Mouse (Mus musculus): ENCODE measurements around the gene Glra1. TPM values are rescaled to one million over a fixed set of nuclear protein-coding genes. Genes with fewer than 3 reads are reported as not detected.

Glra1 gene
- polyA plus RNA-seq, 1 experiment: not detected

DNA sequence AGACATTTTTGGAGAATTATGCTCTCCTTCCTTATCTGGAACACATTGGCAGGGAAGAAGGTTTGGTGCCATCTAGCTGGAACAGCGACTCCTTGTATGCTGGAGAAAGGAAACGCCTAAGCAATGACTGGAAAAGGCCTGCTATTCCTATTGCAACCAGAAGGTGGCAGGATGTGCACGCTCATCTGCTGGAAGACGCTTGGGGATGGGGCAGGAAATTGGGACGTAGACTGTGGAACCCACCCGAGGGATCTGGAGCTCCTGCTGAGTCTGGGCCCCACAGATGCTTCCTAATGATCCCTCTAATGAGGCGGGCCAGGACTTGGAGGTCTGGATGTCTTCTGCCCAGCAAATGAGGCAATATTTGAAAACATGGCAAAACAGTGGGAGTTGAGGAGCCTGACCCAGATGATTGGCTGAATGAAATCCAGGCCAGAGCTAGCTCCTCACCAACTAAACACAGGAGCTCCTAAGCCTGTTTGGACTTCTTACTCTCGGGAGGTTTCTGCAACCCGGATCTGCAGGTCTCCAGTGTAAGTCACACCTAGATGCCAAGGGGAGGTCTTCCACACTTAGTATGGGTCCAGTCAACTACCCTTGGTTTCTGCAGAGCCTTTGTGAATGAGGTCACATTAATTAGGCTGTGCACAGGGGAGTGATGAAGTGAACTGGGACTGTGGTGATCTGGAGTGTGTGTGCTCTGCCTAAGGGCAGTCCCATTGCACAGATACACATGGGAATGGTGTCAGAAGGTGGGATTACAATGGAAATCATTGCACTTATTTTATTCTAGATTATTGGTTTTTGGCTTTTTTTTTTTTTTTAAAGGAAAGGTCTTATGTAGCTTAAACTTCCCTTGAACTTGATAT is 89.0 kb downstream of the Glra1 start:
- no peaks in the 10 kb centered on the region for H3K36me3 ChIP-seq (replicated peaks; ENCODE audit: low read length)
- H3K27me3 ChIP-seq (replicated peaks): peaks cover 24% of the 10 kb centered on the region
- no peak overlapping the region for H3K4me3 ChIP-seq (replicated peaks)
- no peaks in the 10 kb centered on the region for H3K9me3 ChIP-seq
- TF ChIP-seq GATA1 (IDR thresholded peaks at IDR 0.05; ENCODE audit: borderline replicate concordance, low read length) (no peak), FLI1 (IDR thresholded peaks at IDR 0.05; ENCODE audit: low read length) (no peak)
- H3K4me1 ChIP-seq: peaks cover 15% of the 10 kb centered on the region

DNA sequence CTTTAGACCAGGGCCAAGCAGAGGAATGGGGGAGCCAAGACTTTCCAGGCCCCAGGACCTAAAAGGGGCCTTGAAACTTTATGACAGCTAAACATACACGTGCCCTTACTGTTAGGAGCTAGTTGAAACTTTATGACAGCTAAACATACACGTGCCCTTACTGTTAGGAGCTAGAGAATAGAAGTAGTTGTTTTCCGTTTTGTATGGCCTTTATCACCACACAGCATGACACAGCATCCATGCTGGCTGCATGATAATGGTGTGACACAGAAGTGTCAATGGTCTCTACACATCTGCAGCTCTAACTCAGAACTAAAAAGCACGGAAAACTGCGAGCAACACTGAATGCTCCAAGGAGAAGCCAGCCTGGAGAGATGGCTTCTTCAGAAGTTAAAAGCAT is 90.3 kb downstream of the Glra1 start:
- no peak overlapping the region for H3K4me3 ChIP-seq (replicated peaks)
- no peaks in the 10 kb centered on the region for H3K36me3 ChIP-seq (replicated peaks; ENCODE audit: low read length)
- H3K27me3 ChIP-seq (replicated peaks): peaks cover 20% of the 10 kb centered on the region
- H3K4me1 ChIP-seq: peaks cover 15% of the 10 kb centered on the region
- no peaks in the 10 kb centered on the region for H3K9me3 ChIP-seq
- TF ChIP-seq FLI1 (IDR thresholded peaks at IDR 0.05; ENCODE audit: low read length): no peak
- TF ChIP-seq GATA1 (IDR thresholded peaks at IDR 0.05; ENCODE audit: borderline replicate concordance, low read length): no peak

DNA sequence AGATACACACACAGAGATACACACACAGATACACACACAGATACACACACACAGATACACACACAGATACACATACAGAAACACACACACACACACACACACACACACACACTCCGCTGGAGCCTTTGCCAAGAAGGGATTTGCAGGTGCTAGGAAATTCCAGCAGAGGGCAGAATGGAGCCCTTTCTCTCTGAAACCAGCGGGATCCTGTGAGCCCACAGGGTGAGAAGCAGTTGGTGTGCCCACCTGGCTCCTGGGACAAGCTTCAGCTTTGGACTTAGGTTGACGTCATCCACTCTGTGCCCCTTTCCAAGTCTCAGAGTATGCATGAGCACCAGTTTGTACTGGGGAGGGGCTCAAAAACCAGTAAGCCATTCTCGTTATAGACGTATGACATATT is 96.6 kb downstream of the Glra1 start:
- no peaks in the 10 kb centered on the region for H3K9me3 ChIP-seq
- peaks cover 8% of the 10 kb centered on the region for H3K27me3 ChIP-seq (replicated peaks)
- H3K4me1 ChIP-seq: peaks cover 7% of the 10 kb centered on the region
- H3K36me3 ChIP-seq (replicated peaks; ENCODE audit: low read length): no peaks in the 10 kb centered on the region
- no peak overlapping the region for H3K4me3 ChIP-seq (replicated peaks)
- TF ChIP-seq GATA1 (IDR thresholded peaks at IDR 0.05; ENCODE audit: borderline replicate concordance, low read length) (no peak), FLI1 (IDR thresholded peaks at IDR 0.05; ENCODE audit: low read length) (no peak)

DNA sequence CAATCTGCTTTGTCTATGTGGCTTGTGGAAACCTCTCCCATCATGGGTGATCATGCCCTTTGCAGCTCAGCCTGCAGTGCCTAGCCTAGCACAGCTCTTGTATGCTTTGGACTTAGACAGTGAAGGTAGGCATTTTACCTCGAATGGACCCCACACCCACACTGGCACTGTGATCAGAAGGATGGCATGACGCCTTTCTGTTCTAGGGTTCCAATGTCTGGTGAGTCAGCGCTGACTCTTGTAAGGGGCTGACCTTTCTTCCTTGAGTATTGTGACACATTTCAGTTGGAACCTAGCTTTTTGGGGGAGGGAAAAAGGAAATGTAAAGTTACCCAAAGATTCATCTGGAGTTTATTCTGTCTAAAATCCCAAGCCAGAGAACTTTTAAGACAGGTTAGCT is 102.5 kb downstream of the Glra1 start:
- TF ChIP-seq GATA1 (IDR thresholded peaks at IDR 0.05; ENCODE audit: borderline replicate concordance, low read length) (no peak), FLI1 (IDR thresholded peaks at IDR 0.05; ENCODE audit: low read length) (no peak)
- Histone ChIP-seq H3K4me1 (peaks cover 31% of the 10 kb centered on the region), H3K27me3 (replicated peaks) (no peaks in the 10 kb centered on the region), H3K36me3 (replicated peaks; ENCODE audit: low read length) (peaks cover 34% of the 10 kb centered on the region), H3K4me3 (replicated peaks) (peak overlapping the region; percentile 42), H3K9me3 (no peaks in the 10 kb centered on the region)

GRCm38 (mm10) chr11:55502886-55503285 is 105.1 kb downstream of the Glra1 start:
- TF ChIP-seq FLI1 (IDR thresholded peaks at IDR 0.05; ENCODE audit: low read length) (no peak), GATA1 (IDR thresholded peaks at IDR 0.05; ENCODE audit: borderline replicate concordance, low read length) (no peak)
- Histone ChIP-seq H3K4me1 (peaks cover 42% of the 10 kb centered on the region), H3K4me3 (replicated peaks) (no peak overlapping the region), H3K27me3 (replicated peaks) (no peaks in the 10 kb centered on the region), H3K36me3 (replicated peaks; ENCODE audit: low read length) (peaks cover 56% of the 10 kb centered on the region), H3K9me3 (no peaks in the 10 kb centered on the region)

- Histone ChIP-seq H3K9me3 (no peaks in the 10 kb centered on the region), H3K4me3 (replicated peaks) (no peak overlapping the region), H3K27me3 (replicated peaks) (no peaks in the 10 kb centered on the region), H3K4me1 (peaks cover 44% of the 10 kb centered on the region), H3K36me3 (replicated peaks; ENCODE audit: low read length) (peaks cover 64% of the 10 kb centered on the region)
- TF ChIP-seq FLI1 (IDR thresholded peaks at IDR 0.05; ENCODE audit: low read length) (no peak), GATA1 (IDR thresholded peaks at IDR 0.05; ENCODE audit: borderline replicate concordance, low read length) (no peak)
Measured at GRCm38 (mm10) chr11:55501955-55502531, 106.0 kb downstream of the Glra1 start.

- Histone ChIP-seq H3K36me3 (replicated peaks; ENCODE audit: low read length) (peaks cover 95% of the 10 kb centered on the region), H3K4me1 (peaks cover 19% of the 10 kb centered on the region), H3K9me3 (no peaks in the 10 kb centered on the region), H3K27me3 (replicated peaks) (no peaks in the 10 kb centered on the region), H3K4me3 (replicated peaks) (no peak overlapping the region)
- TF ChIP-seq GATA1 (IDR thresholded peaks at IDR 0.05; ENCODE audit: borderline replicate concordance, low read length) (no peak), FLI1 (IDR thresholded peaks at IDR 0.05; ENCODE audit: low read length) (no peak)
Measured at GRCm38 (mm10) chr11:55497885-55498284, 110.1 kb downstream of the Glra1 start.

GRCm38 (mm10) chr11:55496158-55496557 is 111.8 kb downstream of the Glra1 start:
- TF ChIP-seq FLI1 (IDR thresholded peaks at IDR 0.05; ENCODE audit: low read length) (no peak), GATA1 (IDR thresholded peaks at IDR 0.05; ENCODE audit: borderline replicate concordance, low read length) (no peak)
- H3K4me1 ChIP-seq: peaks cover 19% of the 10 kb centered on the region
- H3K36me3 ChIP-seq (replicated peaks; ENCODE audit: low read length): peaks cover 95% of the 10 kb centered on the region
- H3K27me3 ChIP-seq (replicated peaks): no peaks in the 10 kb centered on the region
- no peaks in the 10 kb centered on the region for H3K9me3 ChIP-seq
- H3K4me3 ChIP-seq (replicated peaks): no peak overlapping the region

DNA sequence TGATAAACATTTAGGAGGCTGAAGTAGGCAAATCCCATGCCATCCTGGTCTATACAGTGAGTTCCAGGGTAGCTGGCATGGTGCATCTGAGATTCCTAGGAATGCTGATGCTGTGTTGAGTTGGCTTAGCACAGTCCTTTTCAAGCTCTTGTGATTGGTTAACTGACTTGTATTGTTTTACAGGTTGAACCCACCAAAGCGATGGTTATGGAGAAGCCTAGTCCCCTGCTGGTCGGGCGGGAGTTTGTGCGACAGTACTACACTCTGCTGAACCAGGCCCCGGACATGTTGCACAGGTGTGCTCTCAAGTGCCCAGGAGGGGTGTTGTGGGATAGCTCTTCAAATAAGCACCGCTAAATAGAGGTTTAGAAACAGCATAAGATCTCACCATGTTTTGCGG is 122.6 kb downstream of the Glra1 start:
- Histone ChIP-seq H3K9me3 (no peaks in the 10 kb centered on the region), H3K4me3 (replicated peaks) (no peak overlapping the region), H3K36me3 (replicated peaks; ENCODE audit: low read length) (peaks cover 90% of the 10 kb centered on the region), H3K27me3 (replicated peaks) (no peaks in the 10 kb centered on the region), H3K4me1 (peaks cover 51% of the 10 kb centered on the region)
- TF ChIP-seq FLI1 (IDR thresholded peaks at IDR 0.05; ENCODE audit: low read length) (no peak), GATA1 (IDR thresholded peaks at IDR 0.05; ENCODE audit: borderline replicate concordance, low read length) (no peak)

DNA sequence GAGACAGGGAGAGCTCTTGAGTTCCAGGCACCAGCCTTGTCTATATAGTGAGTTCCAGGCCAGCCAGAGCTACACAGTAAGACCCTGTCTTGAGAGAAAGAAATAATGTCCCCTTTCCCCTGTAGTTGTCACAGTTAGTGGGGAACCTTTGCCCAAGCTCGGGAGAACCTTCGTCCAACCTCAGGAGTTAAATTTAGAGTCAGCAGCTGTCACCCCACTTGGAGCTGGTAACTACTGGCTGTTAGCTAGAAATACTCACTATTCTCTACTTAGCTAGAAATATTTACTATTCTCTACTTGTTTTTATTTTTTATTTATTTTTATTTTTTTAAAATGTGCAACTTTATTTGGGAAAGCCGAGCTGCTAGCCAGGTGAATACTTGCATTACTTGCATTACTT is 134.8 kb downstream of the Glra1 start:
- H3K4me1 ChIP-seq: peaks cover 59% of the 10 kb centered on the region
- no peak overlapping the region for H3K4me3 ChIP-seq (replicated peaks)
- no peaks in the 10 kb centered on the region for H3K9me3 ChIP-seq
- TF ChIP-seq FLI1 (IDR thresholded peaks at IDR 0.05; ENCODE audit: low read length) (no peak), GATA1 (IDR thresholded peaks at IDR 0.05; ENCODE audit: borderline replicate concordance, low read length) (no peak)
- H3K36me3 ChIP-seq (replicated peaks; ENCODE audit: low read length): peaks cover 30% of the 10 kb centered on the region
- H3K27me3 ChIP-seq (replicated peaks): no peaks in the 10 kb centered on the region

Data from megakaryocyte, embryonic 14.5 days (primary cell).